Mouse (Mus musculus) adrenal gland, postnatal 4 days (tissue): ENCODE measurements around the gene Rbm47. TPM values are rescaled to one million over a fixed set of nuclear protein-coding genes. Genes with fewer than 3 reads are reported as not detected.

Experiments
- DNase-seq, 2 experiments: peaks; one replicate each; pipeline ENCODE4 v3.0.0; 2021 to 2022; ENCODE audit warnings: low spot score in 2 of 2, mixed read lengths in 2 of 2
- total RNA-seq, 2 experiments: library from RNA; stranded (reverse); gene quantifications; 2 replicates each; pipeline ENCODE4 v1.2.3; 2021

Gene Rbm47
- total RNA-seq, 2 experiments from 2014 or later, result 63.2 to 73.3 TPM

DNA sequence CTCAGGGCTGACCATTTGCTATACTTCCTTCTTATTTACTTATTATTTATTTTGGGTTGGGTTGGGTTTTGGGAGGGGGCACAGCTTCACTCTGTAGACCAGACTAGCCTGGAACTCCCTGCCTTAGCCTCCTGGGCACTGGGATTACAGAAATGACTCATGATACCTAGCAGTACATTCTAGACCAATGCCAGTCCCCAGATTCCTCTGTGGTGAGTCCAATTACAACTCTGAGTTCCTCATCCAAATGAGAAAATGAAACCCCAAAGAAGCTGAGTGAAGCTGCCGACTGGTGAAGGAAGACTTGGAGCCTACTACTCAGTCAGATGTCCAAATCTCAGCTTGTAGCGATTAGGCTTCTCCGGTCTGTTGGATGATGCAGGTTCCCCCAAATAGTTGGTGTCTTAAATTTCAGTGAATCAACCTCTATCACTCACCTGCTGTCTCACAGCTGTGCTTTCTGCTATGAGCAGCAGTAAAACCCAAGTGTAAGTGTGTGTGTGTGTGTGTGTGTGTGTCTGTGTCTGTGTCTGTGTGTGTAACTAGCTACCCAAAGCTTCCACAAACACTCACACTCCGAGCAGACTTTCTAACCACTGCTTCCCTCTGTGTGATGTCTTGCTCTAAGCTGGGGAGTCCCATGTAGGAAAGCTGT is 84.5 kb downstream of the Rbm47 start:
- no peak for DNase-seq

DNA sequence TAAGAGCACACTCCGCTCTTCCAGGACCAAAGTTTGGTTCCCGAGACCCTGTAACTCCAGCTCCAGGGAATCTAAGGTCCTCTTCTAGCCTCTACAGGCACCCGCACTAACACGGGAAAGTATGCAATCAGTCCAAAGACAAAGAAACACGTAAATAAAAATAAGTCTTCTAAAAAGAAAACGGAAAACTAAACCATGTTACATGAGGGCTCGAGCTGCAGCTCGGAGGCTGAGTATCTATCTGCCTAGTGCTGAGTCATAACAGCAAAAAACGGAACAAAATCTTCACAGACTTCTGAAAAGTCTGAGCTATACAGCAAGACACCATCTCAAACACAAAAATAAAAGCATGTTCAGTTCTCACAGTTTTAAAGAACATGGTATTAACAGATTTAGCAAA is 86.0 kb downstream of the Rbm47 start:
- DNase-seq, result no peak

DNA sequence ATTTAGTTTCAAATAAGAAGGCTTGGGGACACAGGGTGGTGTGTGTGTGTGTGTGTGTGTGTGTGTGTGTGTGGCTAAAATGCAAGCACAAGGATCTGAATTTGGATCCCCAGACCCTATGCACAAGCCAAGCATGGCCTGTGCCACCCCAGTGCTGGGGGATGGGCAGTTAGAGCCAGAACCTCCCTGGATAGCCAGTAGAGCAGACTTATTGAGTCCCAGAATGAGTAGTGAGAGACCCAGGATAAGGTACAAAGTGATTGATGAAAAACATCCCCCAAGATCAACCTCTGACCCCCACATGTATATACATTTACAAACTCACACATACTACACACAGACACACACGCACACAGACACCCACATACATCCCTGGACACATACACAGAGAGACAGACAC is 86.6 kb downstream of the Rbm47 start:
- no peak for DNase-seq

DNA sequence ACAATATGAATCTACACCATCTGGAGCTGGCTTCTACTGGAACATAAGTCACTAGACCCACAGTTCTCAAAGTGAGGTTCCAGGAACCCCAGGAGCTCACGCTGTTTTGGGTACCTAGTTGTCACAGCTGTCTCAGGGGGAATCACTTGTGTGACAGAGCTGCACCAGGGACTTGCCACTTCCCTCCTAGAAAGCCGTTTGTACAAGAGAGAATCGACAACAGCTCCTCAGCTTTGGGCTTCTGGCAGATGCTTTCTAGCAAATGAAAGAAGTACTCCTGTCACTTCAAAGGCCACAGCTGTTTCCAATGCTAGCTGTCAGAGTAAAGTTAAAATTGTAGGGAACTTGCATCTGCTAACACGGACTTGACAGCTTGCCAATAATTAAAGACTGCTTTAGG is 87.4 kb downstream of the Rbm47 start:
- no peak for DNase-seq

DNA sequence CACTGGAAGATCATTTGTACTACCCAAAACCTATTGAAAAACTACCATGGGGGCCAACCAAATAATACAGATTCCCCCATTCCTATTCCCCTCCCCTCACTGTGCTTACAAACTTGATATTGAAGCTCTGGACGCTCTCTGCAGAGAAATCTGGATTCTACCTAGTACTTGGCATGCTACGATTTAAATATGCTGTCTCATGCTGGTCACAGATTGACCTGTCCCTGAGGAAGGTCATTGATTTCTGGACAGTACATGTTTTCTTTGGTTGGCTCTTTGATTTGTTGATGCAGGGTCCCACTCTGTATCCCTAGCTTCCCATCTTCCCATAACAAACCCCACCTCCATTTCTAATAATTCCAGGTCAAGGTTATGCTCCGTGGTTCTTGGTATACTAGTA is 88.4 kb downstream of the Rbm47 start:
- no peak for DNase-seq

DNA sequence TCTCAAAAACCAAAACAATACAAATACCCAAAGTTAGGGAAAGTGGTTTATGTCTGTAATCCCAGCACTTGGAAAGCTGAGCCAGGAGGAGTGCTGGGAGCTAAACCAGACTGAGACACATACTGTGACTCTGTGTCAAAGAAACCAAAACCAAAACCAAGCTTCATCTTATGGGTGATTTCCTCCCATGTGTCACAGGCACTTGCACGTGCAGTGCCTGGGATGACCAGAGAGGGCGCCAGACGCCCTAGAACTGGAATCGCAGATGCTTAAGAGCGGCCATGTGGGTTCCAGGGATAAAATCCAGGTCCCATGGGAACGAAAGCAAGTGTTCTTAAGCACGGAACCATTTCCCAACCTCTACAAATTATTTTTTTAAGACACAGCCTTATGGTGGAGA is 89.6 kb downstream of the Rbm47 start:
- DNase-seq, result peak in 1 of 2 experiments; percentile 57

DNA sequence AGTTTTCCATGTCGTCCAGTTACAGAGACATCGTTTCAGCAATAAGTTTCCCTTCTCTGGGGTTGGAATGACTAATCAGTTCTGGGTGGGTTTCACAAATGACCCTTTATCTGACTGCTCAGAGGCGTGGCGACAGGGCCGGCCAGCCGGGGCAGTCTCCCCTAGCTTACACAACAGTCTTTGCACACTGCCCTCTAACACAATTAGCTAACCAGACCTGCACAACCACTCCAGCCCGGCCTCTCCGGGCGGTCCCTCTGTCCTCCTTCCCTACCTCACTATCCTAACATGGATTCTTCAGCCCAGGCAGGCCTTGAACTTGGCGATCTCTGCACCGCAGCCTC is 90.7 kb downstream of the Rbm47 start:
- no peak for DNase-seq

DNA sequence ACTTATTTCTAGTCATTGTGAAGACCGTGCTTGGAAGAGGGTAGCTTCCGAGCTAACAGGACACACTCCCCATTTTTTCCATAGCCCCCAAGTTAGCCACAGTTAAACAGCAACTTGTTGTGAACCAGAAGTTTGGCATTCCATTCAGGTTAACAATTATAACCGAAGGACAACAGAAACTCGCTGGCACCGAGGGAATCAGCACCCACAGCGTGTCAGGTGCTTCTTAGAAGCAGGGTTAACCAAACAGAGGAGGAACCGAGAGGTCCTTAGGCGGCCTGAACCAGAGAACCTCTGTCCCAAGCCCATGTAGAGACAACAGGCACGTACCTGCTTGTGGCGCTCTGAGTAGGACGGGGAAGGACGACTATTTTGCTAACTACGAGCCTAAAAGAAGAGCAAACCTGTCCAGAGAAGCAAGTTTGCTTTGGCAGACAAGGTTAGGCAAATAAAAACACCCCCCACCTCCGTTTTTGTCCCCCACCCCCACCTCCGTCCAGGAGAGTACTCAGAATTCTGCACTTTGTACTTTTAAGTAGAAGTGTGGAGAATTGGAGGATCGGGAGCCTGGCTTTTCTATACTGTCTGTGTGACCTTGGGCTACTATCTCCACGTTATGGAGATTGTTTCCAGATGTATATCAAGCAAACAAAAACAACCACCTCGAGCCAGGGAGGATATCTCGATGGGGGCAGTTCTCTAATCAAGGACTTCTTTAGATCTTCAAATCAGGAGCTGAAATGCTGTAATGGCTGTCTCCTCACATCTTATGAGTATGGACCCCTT is 91.3 kb downstream of the Rbm47 start:
- no peak for DNase-seq

DNA sequence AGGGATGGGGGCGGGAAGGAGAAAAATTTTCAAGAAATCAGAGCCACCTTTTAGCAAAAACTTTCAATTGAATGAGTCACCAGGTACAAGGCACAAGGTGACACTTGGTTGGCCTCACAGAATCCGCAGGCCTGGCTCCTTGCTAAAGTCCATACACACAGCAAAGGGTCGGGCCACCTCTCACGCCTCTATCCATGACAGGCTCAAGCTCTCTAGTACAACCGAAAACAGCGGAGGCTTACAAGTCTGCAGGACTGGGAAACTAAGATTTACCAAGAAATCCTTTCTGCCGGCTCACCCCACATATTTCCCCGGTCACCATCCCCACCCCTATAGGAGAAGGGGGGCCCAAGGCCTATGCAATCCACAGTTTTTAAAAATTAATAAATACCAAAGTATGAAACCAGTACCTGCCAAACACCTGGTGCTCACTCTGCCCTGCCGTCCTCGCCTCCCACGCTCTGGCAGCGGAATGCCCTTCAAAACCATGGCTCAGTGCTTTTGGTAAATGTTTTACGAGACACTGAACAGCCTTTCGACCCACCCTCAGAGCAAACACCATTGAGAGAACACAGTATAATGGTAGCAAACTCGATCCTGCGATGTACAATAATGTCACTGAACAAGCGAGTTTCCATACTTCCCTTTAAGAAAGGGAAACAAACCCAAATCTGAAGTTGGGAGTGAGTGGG is 92.2 kb downstream of the Rbm47 start:
- DNase-seq, result no peak

DNA sequence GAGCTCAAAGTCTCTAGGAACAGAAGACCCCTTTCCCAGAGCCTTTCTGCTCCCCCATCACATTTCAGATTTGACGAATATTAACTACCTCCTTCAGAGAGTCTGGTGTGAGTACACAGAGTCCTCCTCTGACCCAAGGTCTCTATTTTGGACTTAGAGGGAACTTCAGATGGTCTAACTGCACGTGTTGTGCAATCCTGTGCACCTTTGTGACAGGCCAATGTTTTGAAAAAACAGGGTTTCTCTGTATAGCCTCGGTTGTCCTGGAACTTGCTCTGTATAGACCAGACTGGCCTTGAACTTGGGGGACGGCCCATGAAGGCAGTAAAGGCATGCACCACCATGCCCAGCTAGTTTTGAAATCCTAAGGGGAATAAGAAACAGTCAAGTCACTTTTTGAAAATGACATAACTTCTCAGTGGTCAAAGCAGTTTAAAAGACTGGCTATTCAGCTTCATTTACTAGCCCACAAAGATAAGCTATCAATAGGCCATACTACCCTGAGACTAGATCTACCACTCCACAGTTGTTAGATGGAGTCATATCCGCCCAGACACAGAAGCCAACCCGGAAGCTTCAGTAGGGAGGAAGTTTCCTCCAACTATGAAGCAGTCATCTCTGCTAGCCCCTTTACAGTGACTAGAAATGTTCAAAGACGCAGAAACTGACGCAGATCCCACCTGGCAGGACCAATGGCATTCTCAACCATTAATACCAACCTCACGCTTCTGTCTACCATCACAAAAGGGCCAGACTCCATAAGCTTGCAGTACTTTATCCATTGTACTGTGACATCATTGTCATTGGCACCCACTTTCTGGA is 93.3 kb downstream of the Rbm47 start:
- no peak for DNase-seq

DNA sequence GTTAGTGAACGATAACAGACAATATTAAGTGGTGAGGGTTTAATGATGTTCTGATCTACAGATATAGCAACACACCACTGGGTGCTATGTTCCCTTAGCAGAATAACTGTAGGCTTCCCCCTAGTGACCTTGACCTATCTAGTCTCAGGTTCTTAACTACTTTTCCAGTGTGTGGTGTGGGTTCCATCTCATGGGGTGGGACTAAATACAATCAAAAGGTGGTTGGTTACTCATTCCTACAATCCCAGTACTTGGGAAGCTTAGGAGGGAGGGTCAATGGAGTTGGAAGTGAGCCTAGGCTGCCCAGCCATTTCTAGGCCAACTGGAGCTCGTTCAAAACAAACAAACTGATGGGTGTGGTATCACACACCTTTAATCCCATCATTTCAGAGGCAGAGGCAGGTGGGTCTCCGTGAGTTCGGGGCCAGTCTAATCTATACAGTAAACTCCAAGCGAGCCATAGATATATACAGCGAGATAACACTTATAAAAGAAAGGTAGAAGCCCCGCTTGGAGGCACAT is 94.4 kb downstream of the Rbm47 start:
- DNase-seq, result no peak

DNA sequence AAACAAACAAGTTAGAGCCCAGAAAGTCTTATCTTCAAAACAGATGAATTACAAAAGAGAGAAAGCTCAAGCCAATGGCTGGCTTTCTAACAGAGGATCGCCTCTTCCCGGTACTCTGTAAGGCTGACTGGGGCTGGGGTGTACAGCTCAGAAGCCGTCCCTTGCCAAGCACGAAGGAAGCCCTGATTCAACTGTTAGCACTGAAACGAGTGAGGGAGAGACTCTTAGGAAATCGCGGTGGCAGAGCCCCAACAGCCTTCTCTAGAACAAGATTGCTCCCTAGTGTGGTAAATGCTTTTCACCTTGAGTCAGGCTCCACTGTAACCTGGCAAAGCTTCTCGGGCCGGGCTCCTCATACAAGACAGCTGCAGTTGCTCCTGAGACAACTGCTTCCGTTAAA is 95.5 kb downstream of the Rbm47 start:
- DNase-seq, result peak in 1 of 2 experiments; percentile 45

DNA sequence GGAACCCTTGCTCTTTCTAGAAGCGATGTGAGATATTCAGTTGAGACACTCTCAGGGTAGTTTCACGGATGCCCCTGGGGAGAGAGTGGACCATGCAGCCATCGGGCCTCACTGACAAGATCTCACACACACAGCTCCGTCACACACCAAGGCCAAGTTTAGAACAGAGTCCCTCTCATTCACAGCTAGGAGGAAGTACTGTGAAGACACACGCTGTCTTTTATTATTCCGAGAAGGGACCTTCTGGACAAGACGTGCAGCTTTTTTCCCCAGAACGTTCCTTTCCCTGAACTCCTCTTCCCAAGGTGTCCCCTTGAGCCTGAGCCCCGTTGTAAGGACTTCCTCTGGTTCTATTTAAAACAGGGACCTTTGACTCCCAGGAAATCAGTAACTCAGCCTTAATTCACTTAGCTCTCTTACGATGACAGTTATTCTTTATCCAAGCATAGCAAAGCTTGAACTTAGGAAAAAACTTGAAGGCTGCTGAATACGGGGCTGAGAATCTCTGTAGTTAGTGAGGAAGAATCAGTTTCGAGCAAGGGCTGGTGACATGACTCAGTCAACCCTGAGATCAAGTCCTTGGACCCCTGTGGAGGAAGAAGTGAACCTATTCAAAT is 96.1 kb downstream of the Rbm47 start:
- DNase-seq, result no peak

DNA sequence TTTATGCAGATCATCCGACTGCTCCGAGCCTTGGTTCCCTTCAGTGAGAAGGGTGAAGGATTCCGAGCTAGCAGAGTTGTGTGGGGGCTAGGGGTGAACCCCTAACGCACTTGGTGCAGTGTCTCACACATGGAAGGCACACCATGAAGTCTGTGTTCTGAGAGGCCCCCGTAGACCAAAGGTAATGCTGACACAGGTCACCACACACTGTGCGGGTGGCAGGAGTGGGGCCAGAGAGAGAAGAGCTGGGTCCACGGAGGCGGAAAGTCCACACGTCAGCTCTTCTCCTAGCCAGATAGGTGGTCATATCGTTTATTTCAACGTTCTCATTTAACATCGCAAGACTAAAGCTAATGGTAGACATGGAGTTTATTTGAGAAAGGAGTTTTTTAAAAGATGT is 97.0 kb downstream of the Rbm47 start:
- DNase-seq, result no peak

DNA sequence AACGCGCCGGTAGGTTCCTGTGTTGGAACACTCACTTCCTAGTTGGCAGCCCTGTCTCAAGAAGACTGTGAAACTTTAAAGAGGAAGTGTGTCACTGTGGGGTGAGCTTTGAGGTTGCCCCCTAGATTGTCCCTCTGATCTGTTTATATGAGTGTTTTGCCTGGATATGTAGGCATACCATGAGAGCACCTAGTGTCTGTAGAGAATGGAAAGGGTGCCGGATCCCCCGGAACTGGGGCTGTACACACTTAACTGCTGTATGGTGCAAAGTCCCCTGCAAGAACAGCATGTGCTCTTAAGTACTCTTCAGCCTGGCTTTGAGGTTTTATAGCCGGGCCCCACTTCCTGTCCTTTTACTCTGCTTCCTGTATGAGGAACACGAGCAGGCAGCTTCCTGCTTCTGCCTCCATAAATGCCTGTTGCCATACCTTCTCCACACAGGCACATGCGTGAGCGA is 97.9 kb downstream of the Rbm47 start:
- DNase-seq, result no peak

DNA sequence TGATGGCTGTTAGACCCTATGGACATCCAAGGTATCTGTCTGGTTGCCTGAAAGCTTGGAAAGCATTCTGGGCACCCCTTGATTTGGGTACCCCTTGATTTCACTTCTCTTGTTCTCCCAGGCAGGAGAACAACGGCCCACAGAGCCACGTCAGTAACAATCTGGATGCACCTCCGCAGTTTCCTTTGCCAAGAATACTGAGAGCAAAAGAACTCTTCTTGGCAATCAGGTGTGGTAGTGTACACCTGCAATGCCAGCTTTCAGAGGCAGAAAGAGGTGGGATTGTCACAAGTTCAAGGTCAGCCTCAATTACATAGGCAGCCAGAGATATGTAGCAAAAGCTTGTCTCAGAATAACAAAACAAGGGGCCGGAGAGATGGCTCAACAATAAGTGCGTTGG is 98.7 kb downstream of the Rbm47 start:
- DNase-seq, result no peak

DNA sequence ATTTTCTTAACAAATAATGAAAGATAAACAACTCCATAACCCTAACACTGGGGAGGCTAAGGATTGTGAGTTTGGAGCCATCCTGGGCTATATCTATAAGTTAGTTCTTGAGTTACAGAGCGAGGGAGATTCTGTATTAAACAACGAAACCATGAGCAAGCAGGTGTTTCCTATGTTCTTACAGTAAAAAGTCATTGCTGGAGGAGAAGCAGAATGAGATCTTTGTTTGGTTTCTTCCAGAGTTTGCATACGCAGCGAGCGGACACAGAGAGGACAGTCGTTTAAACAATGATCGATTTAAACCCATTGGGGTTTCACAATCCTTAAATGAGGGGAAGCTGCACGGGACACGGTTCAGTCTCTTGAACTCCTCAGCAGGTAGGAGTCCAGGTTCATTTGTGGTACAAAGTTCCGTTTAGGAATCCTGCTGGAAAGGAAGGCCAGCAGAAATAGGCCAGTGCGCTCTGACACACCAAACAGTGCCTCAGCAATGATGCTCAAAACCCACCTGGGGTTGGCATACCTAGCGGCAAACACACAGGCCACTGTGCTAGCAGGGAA is 99.2 kb downstream of the Rbm47 start:
- no peak for DNase-seq

DNA sequence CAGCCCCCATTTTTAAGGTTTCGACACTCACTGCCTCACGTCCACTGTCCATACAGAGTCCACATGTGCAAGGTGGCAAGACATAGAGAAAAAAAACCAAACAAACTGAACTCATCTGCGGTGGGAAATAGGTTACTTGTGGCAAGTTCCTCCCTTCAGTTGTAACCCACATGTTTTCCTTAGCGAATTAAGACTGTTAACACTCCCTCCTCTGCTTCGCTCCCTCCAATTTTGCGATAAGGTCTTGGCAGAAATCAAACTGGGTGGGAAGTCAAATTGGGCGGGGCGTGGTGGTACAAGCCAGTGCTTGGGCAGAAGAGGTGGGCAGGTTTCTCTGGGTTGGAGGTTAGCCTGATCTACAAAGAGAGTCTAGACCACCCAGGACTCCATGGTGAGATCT is 101.2 kb downstream of the Rbm47 start:
- no peak for DNase-seq

DNA sequence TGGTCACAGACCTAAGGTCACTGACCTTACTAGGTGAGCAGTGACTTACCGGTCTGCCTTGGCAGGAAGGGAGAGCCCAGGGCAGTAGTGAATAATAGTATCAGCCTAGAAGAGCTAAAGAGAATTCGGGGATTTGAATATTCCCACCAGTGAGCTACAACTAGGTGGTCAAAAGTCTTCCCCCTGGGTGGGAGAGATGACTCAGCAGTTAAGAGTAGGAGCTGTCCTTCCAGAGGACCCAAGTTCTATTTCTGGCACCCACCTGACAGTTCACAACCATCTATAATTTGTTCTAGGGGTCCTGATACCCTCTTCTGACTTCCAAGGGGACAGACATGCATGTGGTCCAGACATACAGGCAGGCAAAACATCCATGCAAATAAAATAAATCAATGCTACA is 102.6 kb downstream of the Rbm47 start:
- DNase-seq, result no peak

DNA sequence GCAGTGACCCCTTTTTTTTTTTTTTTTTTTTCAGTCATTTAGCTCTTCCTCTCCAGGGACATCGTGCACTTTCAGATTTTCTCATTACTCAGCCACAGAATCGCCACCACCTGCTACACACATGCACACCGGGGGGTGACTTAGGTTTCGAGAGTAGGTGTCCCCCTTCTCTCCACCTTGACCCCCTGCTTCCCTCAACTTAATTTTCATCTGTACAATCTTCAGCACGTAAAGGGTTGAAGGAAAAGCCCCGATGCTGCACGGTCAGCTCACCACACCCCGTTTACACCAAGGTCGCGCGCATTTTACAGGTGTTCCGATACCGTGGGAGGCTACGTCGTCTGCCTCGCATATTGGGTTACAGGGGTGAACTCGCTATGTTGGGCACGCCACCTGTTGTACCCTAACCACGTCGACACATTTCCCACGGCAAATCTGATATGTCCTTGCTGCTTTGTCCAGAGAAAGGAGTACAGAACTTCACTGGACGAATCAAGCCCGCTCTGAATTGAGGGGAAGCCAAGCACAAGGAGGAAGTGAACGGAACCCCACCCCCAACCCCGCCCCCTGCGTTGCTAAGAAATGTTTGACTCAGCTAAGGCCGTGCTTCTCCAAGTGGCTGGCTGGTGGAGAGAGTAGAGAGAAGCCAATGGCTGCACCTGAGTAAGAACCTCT is 103.3 kb downstream of the Rbm47 start:
- DNase-seq, result no peak
